Mouse (Mus musculus) C2C12 (cell line): Measurements from ENCODE around the gene Nipa2. TPM values are rescaled to one million over a fixed set of nuclear protein-coding genes. Genes with fewer than 3 reads are reported as not detected.

Source experiments
- H3K27me3 ChIP-seq: one replicate; pipeline ENCODE4 v1.6.1; 2011; ENCODE audit not compliant: control insufficient read depth, insufficient read depth, insufficient read length
- H3K36me3 ChIP-seq: one replicate; pipeline ENCODE4 v1.6.1; 2011; ENCODE audit not compliant: control insufficient read depth, insufficient read depth
- H3K4me3 ChIP-seq: one replicate; pipeline ENCODE4 v1.5.1; 2011; ENCODE audit warnings: mild to moderate bottlenecking, control low read depth; ENCODE audit not compliant: poor library complexity, insufficient read depth, severe bottlenecking
- H3K79me2 ChIP-seq: one replicate; pipeline ENCODE4 v1.6.1; 2011; ENCODE audit not compliant: control insufficient read depth, insufficient read depth
- H3K79me3 ChIP-seq: one replicate; pipeline ENCODE4 v1.6.1; 2011; ENCODE audit warnings: low read depth, control low read depth
- H3ac ChIP-seq: one replicate; pipeline ENCODE3; 2011; ENCODE audit warnings: low read depth; ENCODE audit not compliant: control insufficient read depth, insufficient read length
- CEBPB ChIP-seq: IDR thresholded peaks from one replicate; pipeline ENCODE4 v1.6.1; 2011; ENCODE audit warnings: low read depth, mild to moderate bottlenecking, control low read depth, moderate library complexity
- CTCF ChIP-seq: IDR thresholded peaks from one replicate; pipeline ENCODE4 v1.5.1; 2011; ENCODE audit not compliant: control insufficient read depth, insufficient read depth, insufficient read length
- FOSL1 ChIP-seq: IDR thresholded peaks from one replicate; pipeline ENCODE4 v1.8.0; 2011; ENCODE audit warnings: mild to moderate bottlenecking, low read length; ENCODE audit not compliant: poor library complexity, insufficient read depth, severe bottlenecking
- MAX ChIP-seq: IDR thresholded peaks from one replicate; pipeline ENCODE4 v1.6.1; 2011; ENCODE audit warnings: mild to moderate bottlenecking, control low read depth
- MYOD1 ChIP-seq: IDR thresholded peaks from one replicate; pipeline ENCODE4 v1.6.1; 2011; ENCODE audit warnings: low read depth; ENCODE audit not compliant: control insufficient read depth, insufficient read length
- MYOG ChIP-seq: IDR thresholded peaks from one replicate; pipeline ENCODE4 v1.6.1; 2011; ENCODE audit not compliant: control insufficient read depth, insufficient read length; ENCODE audit errors: extremely low read depth
- USF1 ChIP-seq: IDR thresholded peaks from one replicate; pipeline ENCODE4 v1.6.1; 2011; ENCODE audit warnings: low read depth, mild to moderate bottlenecking, control low read depth, moderate library complexity
- polyA plus RNA-seq: library from polyadenylated mRNA; unstranded; fragments of >200 nt; fragmentation: generic; extraction: Trizol; gene quantifications from one replicate; pipeline ENCODE4 v1.2.1, GENCODE M21; 2012; ENCODE audit warnings: missing spikeins

Nipa2 gene
- polyA plus RNA-seq, 1 experiment, result 17.2 TPM

- no peaks in the 10 kb centered on the region for H3K79me3 ChIP-seq
- H3K27me3 ChIP-seq, result no peaks in the 10 kb centered on the region
- no peak for TF ChIP-seq MYOG
- TF ChIP-seq FOSL1, result no peak
- TF ChIP-seq MAX, result no peak
- TF ChIP-seq CEBPB, result no peak
- TF ChIP-seq USF1, result no peak
- TF ChIP-seq MYOD1, result no peak
- no peaks in the 10 kb centered on the region for H3K36me3 ChIP-seq
- no peaks in the 10 kb centered on the region for H3K79me2 ChIP-seq
- H3ac ChIP-seq, result no peak overlapping the region
- no peak overlapping the region for H3K4me3 ChIP-seq
Measured at GRCm38 (mm10) chr7:55991858-55992257, 29.6 kb upstream of the Nipa2 start.

GRCm38 (mm10) chr7:55991129-55991528, 28.9 kb upstream of the Nipa2 start:
- Histone ChIP-seq H3K79me2 (no peaks in the 10 kb centered on the region), H3ac (no peak overlapping the region), H3K79me3 (no peaks in the 10 kb centered on the region), H3K4me3 (no peak overlapping the region), H3K27me3 (no peaks in the 10 kb centered on the region), H3K36me3 (no peaks in the 10 kb centered on the region)
- TF ChIP-seq FOSL1 (no peak), MYOD1 (no peak), MYOG (no peak), MAX (no peak), CTCF (no peak), USF1 (no peak), CEBPB (no peak)

- Histone ChIP-seq H3K27me3 (no peaks in the 10 kb centered on the region), H3K79me2 (no peaks in the 10 kb centered on the region), H3ac (no peak overlapping the region), H3K4me3 (no peak overlapping the region), H3K79me3 (no peaks in the 10 kb centered on the region), H3K36me3 (no peaks in the 10 kb centered on the region)
- no peak for TF ChIP-seq FOSL1
- TF ChIP-seq CTCF, result peak; percentile 20
Measured at GRCm38 (mm10) chr7:55986526-55987214, 24.4 kb upstream of the Nipa2 start.

- H3K4me3 ChIP-seq, result no peak overlapping the region
- H3K79me2 ChIP-seq, result no peaks in the 10 kb centered on the region
- no peaks in the 10 kb centered on the region for H3K27me3 ChIP-seq
- no peak for TF ChIP-seq USF1
- TF ChIP-seq CEBPB, result no peak
- TF ChIP-seq MYOG, result no peak
- TF ChIP-seq FOSL1, result no peak
- no peaks in the 10 kb centered on the region for H3K79me3 ChIP-seq
- no peak overlapping the region for H3ac ChIP-seq
- H3K36me3 ChIP-seq, result no peaks in the 10 kb centered on the region
Measured at GRCm38 (mm10) chr7:55984754-55985153, 22.5 kb upstream of the Nipa2 start.

GRCm38 (mm10) chr7:55983107-55983506, 20.8 kb upstream of the Nipa2 start:
- H3K79me3 ChIP-seq, result no peaks in the 10 kb centered on the region
- no peak for TF ChIP-seq MYOG
- TF ChIP-seq USF1, result no peak
- no peak for TF ChIP-seq CTCF
- TF ChIP-seq CEBPB, result no peak
- no peak for TF ChIP-seq FOSL1
- no peak for TF ChIP-seq MYOD1
- no peak for TF ChIP-seq MAX

GRCm38 (mm10) chr7:55982010-55982700, 19.9 kb upstream of the Nipa2 start:
- Histone ChIP-seq H3K4me3 (no peak overlapping the region), H3K36me3 (no peaks in the 10 kb centered on the region), H3K79me3 (no peaks in the 10 kb centered on the region), H3K79me2 (no peaks in the 10 kb centered on the region), H3ac (no peak overlapping the region), H3K27me3 (no peaks in the 10 kb centered on the region)
- TF ChIP-seq USF1, result no peak
- no peak for TF ChIP-seq CEBPB
- no peak for TF ChIP-seq CTCF
- no peak for TF ChIP-seq MAX
- no peak for TF ChIP-seq MYOD1
- TF ChIP-seq FOSL1, result no peak
- no peak for TF ChIP-seq MYOG

More at GRCm38 (mm10) chr7:55983107-55983506, 20.8 kb upstream of the Nipa2 start:
- no peaks in the 10 kb centered on the region for H3K27me3 ChIP-seq
- no peaks in the 10 kb centered on the region for H3K79me2 ChIP-seq
- no peak overlapping the region for H3K4me3 ChIP-seq
- no peaks in the 10 kb centered on the region for H3K36me3 ChIP-seq
- no peak overlapping the region for H3ac ChIP-seq
